Mouse (Mus musculus) C2C12 (cell line): ENCODE results near the gene Foxred2.

Experiments used
- CEBPB ChIP-seq: IDR thresholded peaks from one replicate; pipeline ENCODE4 v1.6.1; 2011; ENCODE audit warnings: low read depth, mild to moderate bottlenecking, control low read depth, moderate library complexity
- CTCF ChIP-seq: IDR thresholded peaks from one replicate; pipeline ENCODE4 v1.5.1; 2011; ENCODE audit not compliant: control insufficient read depth, insufficient read depth, insufficient read length
- FOSL1 ChIP-seq: IDR thresholded peaks from one replicate; pipeline ENCODE4 v1.8.0; 2011; ENCODE audit warnings: mild to moderate bottlenecking, low read length; ENCODE audit not compliant: poor library complexity, insufficient read depth, severe bottlenecking
- MAX ChIP-seq: IDR thresholded peaks from one replicate; pipeline ENCODE4 v1.6.1; 2011; ENCODE audit warnings: mild to moderate bottlenecking, control low read depth
- MYOD1 ChIP-seq: IDR thresholded peaks from one replicate; pipeline ENCODE4 v1.6.1; 2011; ENCODE audit warnings: low read depth; ENCODE audit not compliant: control insufficient read depth, insufficient read length
- MYOG ChIP-seq: IDR thresholded peaks from one replicate; pipeline ENCODE4 v1.6.1; 2011; ENCODE audit not compliant: control insufficient read depth, insufficient read length; ENCODE audit errors: extremely low read depth
- USF1 ChIP-seq: IDR thresholded peaks from one replicate; pipeline ENCODE4 v1.6.1; 2011; ENCODE audit warnings: low read depth, mild to moderate bottlenecking, control low read depth, moderate library complexity

DNA sequence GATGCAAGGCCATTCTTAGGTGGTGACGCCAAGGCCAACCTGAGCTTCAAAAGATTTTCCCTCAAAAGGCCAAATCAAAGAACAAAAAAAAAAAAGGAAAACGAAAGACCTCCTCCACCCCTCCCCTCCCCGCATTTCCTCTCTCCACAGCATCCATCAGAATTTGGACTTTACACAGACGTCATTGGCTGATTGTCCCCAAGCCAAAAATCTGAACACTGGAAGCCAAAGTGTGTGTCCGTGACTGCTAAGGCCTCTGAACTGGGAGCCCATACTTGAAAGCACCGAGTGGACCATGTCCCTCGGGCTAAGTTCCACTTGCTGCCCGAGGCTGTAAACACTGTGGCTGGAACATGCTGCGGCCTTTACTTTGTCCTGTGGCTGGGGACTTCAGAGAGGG lies 33.8 kb downstream of the Foxred2 start:
- TF ChIP-seq CTCF, result no peak
- TF ChIP-seq MYOG, result no peak
- no peak for TF ChIP-seq MYOD1
- no peak for TF ChIP-seq MAX
- no peak for TF ChIP-seq USF1
- no peak for TF ChIP-seq CEBPB
- TF ChIP-seq FOSL1, result no peak
